Mouse (Mus musculus) fibroblast of lung, adult 2 months (primary cell): ENCODE measurements around the gene Rassf7.
A peak's percentile ranks its signal among the peaks of the same experiment; 100 is the strongest.

Experiments used
- DNase-seq: peaks from one replicate; pipeline ENCODE4 v3.0.0-alpha.2; 2011; ENCODE audit warnings: low read depth

The Rassf7 gene

DNA sequence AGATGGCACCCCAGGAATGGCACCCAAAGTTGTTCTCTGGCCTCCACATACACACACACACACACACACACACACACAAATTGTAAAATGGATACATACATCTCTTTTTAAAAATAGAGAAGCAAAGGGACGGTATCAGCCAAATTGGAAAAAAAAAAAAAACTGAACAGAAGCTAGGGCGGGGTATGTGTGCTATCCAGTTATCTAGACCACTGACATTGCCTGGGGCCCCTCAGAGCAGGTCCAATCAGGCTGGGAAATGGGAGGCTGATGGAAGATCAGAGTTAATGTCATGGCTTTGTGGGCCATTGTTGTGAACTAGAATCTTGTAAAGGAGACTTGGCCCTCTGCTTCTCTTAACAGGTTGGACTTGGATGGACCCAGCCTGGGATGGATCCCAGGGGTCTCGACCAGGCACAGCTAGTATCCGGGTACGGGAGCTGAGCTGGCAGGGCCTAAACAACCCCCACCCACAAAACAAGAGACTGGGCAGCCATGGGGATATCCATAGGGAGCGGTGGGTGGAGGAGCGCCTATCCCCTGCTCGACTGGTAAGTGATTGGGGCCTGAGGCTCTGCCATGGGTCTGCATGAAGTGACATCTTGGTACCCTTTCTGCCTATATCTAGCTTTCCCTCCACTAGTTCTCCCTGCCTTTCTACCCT lies 18.9 kb upstream of the Rassf7 start:
- DNase-seq, result no peak

DNA sequence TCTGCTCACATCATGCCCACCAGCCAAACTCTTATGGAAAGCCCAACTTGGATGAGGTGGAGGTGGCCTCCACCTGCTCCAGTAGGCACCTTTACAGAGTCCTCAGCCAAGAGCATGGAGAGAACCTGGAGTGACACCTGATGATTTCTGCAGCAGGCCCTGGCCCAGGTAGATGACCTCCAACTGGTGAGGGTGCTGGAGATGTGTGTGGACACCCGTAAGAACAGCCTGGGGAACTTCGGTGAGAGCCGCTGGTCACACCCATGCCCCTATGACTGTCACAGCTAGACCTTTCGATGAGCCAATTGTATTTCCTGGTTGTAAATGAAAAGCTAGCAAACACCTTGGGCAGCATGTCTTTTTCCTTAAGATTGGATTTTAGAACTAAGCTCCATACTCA lies 17.5 kb upstream of the Rassf7 start:
- no peak for DNase-seq

DNA sequence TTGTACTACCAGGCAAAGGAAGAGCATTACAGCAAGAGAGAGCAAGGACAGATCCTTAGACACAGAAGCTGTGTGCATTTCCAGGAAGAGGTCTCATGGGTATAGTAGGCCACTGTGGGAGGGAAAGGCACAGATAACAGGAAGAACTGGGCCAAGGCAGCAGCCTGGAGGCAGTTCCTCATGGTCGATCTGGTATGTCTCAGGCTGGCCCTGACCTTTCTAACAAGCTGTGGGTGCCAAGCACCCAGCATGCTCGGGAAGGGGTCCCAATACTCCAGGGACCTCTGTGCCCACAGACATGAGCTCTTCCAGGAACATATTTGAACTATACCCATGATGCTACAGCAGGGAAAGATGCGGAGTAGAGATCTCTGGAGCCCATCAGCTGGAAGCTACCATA lies 11.1 kb upstream of the Rassf7 start:
- no peak for DNase-seq

DNA sequence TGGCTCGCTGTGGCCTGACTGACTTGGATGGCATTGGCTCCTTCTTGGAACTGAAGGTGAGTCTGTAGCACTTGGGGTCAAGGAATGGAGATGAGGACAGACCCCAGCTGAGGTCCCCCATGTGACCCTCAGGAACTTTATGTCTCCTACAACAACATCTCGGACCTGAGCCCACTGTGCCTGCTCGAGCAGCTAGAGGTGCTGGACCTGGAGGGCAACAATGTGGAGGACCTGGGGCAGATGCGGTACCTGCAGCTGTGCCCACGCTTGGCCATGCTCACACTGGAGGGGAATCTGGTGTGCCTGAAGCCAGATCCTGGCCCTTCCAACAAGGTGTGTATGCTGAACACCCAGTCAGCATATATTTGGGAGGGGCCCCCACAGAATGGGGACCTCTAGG lies 10.2 kb upstream of the Rassf7 start:
- no peak for DNase-seq

DNA sequence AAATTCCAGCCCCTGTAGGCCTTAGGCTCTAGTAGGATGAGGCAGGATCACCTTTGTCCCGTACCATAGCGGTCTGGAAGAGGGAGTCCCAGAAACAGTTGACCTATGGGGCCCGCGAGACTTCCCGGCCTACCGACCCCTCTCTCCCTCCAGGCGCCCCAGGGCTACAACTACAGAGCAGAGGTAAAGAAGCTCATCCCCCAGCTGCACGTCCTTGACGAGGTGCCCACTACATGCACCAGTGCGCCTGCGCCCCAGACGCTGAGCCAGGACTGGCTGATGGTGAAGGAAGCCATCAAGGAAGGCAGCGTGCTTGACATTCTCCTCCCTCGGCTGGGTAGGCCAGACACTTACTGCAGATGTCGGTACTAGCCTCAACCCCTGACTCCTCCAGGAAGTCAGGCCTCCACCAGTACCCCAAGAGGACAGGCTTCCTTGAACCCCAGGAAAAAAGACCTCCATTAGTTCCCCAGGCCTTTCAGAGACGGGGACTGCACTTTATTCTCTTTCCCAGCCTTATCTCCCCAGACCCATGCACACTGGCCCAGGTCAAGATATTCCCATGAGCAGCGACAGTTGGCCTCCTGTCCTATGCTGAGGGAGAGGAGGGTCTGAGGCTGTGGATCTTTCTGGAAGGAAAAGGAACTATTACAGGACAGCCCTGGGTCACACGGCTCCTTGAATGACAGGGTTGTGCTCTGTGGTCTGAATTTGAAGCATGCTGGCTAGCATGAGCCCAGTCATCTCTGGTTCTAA lies 9.3 kb upstream of the Rassf7 start:
- DNase-seq, result no peak

DNA sequence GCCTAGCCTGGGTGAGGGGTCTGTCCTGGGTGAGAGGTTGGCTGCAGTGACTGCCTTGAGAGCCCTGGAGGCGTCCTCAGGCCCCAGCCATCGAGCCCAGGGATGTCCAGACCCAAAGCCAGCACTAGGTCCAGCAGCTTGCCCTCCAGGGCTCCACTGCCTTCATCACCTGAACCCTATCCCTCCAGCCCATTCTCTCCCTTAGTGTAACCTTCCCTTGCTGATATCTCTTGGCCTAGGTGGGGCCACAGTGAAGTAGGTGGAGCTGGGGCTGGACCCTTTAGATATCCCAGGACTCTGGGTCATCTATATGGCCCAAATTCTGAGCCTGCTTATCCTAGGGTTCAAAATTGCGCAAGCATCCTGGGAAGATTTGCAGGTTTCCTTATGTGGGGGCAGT lies 6.1 kb upstream of the Rassf7 start:
- no peak for DNase-seq

DNA sequence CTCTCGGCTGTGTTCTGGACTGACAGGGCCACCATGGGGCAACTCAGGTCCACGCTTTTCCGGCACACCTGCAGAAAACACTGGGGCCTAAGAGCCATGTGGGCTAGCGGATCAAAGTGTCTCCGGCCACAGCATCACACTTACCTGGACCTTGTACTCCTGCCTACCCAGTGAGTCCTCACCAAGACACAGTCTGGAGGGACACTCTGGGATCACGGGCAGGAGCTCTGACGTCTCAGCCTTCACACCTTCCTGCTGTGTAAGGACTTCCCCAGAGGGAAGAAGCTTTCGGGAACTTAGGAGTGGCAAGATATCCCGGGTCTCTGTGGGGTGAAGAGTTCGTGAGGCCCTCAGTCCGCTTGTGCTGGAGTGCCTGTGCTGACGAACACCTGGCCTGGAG lies 5.5 kb upstream of the Rassf7 start:
- DNase-seq, result no peak

DNA sequence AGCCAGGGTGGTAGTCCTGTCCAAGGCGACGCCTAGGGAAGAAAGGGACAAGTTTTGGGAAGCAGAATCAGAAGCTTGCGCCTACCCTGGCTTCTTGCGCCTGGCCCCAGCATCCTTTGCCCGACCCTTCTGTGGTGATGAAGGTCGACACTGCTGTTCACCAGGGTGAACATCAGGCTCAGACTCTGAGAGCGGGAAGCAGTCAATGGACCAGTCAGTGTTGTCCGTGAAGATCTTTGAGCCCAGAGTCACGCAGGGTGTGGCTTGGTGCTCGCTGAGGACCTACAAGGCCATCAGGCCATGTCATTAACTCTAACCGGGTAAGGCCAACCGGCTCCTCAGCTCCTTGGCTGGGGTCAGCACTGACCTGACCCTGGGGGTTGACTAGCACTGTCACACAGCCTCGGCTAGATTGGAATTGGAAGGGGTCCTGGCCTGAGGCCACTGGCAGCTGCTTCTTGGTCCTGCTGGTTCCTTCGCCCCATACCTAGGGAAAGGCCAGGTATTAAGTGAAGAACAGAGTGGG lies 5.0 kb upstream of the Rassf7 start:
- no peak for DNase-seq

DNA sequence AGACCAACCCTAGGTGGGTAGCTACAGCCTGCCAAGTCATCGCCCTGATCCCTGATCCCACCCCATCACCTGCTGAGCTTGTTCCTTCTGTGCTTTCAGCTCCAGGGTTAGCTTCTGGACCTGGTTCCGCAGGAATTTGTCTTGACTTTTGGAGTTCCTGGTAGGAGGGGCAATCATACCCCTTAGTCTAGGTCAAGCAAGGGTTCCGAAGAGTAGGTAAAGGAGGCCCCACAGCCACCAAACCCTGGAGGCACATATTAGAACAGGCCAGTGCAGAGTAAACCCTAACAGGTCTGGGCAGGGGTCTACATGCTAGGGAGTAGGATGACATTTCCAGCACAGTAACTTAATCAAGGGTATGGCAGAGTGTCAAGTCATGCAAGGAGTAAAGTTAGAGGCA lies 2.5 kb upstream of the Rassf7 start:
- DNase-seq, result no peak

DNA sequence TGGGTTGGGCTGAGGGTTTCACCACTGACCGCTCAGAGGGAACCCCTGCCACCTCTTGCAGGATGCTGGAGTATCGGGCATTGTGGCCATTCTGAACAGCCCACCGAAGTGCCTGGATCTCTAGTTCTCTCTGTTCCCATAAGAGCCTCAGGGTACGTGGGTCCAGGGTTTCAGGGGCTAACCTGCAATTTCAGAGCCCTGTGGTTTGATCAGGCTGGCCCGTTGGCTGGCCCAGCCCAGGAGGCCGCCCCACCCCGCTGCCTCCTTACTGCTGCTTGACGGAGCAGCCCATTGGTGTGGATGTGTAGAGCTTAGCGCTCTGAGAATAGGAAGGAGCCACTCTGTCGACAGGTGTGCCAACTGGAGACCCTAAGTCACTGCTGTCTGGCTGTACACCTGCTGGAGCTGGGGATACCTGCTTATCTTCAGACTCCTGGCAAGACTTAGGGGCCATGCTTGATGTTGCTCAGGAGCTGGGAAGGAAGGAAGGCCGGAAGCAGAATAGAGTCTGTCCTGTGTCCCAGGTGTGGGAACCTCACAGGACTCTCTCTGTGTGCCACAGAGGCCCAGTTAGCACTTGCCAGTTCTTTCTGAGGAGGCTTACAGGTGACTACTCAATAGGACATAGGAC lies 1.9 kb upstream of the Rassf7 start, which contains the start of gene Lmntd2:
Gene Lmntd2, minus strand, starts transcription at position 476 of the 631 bp plus-strand sequence.
- DNase-seq, result no peak

DNA sequence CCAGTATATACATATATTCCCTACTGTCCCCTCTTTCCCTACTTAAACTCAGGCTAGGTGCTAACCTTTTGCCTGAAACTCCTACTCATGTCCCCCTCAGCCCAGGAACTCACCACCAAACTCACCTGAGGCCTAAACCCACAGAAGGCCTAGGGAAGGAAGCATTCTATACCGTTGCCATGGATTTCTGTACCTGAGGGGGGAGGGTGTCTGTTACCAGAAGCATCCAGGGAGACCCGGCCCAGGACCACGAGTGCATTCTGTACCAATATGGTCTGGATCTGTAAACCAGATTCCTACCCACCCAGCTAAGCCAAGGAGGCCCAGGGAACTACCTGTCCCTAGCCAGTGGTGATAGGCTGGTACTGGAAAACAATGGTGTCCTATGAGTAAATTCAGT lies 1.4 kb upstream of the Rassf7 start:
- no peak for DNase-seq

DNA sequence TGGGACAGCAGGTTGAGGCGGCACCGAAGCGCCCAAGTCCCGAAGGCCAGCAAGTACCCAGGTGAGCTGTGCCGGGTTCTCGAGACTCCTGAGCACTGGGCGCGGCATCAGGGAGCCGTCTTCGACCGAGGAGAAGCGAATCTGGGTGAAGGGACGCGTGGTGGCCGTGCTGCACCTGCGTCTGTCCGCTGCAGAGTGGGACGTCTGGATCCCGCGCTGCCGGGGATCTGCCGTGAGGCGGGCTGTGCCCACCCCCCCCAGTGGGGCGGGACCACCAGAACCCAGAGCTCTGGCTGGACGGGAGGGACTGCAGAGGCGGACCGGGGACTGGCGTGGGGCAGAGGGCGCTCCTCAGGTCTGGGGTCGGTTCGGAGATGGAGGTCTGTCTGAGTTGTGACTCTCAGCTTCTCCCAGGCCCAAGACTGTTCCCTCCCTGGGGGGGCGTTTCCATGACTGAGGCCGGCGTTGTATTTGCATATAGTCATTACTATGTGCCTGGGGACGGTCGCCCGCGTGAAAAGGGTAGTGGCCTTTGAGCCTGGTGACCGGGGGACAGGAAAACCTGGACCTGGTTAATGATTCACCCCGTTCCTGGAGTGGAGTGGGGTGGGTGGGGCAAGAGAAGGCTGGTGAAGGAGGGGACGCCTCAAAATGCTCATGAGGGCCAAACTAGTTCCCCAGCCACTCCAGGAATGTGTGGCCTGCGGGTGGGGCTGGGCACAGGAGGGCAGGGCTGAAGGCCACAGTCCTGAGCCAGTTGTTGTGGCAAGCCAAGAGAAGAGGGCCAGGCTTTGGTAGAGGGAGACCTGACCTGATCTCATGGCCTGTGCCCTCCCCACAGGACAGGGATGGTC lies 447 bp downstream of the Rassf7 start:
- DNase-seq, result no peak

DNA sequence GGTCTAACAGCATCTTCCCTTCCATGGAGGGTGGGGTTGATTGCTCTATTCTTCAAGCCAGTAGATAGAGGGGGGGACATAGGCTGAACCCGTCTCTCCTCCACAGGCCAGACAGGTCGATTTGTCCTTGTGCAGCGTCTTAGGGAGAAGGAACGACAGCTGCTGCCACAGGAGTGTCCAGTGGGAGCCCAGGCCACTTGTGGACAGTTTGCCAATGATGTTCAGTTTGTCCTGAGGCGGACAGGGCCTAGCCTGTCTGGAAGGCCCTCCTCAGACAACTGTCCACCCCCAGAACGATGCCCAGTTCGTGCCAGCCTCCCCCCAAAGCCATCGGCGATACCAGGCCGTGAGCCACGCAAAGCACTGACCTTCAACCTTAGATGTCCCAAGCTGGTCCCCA lies 1.2 kb downstream of the Rassf7 start:
- no peak for DNase-seq

DNA sequence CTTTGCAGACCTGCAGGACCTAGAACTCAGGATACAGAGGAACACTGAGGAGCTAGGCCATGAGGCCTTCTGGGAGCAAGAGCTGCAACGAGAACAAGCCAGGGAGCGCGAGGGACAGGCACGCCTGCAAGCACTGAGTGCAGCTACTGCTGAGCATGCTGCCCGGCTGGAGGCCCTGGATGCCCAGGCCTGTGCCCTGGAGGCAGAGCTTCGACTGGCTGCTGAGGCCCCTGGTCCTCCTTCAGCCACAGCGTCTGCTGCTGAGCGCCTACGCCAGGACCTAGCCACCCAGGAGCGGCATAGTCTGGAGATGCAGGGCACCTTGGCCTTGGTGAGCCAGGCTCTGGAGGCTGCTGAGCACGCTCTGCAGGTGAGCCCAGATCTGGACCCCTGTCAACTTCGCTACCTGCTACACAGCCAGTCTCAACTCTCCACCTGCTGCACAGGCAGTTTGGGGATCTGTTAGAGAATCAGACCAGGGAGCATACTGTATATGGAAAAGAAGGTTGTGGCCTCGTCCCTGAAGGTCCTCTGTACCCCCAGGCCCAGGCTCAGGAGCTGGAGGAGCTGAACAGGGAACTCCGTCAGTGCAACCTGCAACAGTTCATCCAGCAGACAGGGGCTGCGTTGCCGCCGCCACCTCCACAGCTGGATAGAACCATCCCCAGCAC lies 1.8 kb downstream of the Rassf7 start:
- no peak for DNase-seq

DNA sequence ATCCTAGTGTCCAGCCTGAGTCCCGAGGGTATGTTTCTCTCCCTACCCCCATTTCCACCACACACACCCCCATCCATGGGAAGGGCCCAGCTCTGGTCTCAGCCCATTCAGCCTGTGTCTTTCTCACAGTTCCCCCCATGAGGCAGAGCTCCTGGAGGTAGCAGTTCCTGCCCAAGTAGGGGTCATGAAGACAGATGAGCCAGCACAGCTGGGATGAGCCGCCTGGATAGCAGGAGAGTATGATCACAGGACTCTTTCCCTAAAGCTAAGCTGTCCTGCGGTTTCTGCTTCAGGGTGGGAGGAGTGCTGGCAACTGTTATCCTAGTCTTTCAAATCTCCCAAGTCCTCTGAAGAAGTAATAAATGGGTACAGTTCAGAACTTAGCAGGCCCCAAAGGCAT lies 2.5 kb downstream of the Rassf7 start:
- DNase-seq, result no peak

DNA sequence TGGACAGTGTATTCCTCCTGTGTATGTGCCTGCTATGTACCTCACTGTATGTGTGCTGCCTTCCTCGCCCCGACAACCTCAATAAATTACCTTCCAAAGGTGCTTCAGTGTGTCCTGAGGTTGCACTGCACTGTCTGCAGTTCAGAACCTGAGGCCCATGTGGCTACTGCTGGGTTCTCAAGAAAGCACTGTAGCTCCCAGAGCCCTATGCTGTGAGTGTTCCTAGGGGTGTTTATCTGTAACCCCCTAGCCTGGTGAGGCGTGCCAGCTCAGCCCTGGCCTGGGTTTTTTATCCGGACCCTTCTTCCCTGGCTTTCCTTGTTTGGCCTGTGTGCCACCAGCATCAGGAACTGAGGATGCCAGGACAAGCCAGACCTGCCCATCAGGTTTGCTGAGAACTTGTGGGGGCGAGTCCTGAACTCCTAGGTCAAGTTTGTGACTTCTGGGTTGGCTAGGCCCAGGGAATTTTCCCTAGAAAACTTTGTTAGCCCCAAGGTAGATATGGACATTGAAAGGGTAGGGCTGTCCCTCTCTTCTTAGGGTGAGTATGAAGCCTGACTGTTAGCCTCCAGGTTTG lies 3.0 kb downstream of the Rassf7 start:
- DNase-seq, result no peak

DNA sequence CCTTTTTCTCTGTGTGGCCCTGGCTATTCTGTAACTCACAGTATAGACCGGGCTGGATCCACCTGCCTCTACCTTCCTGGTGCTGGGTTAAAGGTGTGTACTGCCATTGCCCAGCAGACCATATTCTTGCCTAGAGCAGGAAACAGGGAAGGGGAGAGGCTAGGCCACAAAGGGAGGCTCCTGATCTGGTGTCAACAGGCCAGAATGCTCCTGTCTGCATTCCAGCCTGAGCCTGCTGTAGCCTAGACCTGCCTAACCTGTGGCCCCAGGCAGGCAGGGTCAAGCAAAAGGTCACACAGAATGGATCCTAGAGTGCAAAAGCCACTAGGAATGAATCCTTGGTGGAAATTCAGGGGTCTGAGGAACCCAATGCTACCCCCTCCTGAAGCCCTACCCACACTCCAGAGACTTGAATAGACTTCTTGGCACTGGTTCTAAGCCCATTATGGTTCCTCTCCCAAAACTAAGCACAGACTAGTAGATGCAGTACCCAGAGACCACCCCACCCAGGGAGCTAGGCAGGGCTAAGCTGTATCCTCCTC lies 4.0 kb downstream of the Rassf7 start:
- no peak for DNase-seq

DNA sequence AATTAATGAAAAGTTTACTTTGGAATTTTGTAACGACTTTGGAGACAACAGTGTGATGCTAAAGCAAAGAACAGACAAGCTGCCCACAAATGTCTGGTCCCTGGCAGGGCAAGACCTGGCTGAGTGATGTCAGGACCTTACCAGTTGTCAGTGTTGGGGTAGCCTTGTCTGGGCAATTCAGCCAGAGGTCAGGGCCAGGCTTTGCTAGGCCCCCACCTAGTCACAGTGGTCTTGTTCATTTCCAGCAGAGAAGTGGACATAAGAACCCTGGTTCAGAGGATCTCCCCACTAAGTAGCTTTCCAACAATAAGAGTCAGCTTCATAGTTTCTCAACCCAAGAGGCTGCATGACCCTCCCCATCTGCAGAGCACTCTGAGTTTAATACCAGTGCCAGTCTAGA lies 4.7 kb downstream of the Rassf7 start:
- no peak for DNase-seq

DNA sequence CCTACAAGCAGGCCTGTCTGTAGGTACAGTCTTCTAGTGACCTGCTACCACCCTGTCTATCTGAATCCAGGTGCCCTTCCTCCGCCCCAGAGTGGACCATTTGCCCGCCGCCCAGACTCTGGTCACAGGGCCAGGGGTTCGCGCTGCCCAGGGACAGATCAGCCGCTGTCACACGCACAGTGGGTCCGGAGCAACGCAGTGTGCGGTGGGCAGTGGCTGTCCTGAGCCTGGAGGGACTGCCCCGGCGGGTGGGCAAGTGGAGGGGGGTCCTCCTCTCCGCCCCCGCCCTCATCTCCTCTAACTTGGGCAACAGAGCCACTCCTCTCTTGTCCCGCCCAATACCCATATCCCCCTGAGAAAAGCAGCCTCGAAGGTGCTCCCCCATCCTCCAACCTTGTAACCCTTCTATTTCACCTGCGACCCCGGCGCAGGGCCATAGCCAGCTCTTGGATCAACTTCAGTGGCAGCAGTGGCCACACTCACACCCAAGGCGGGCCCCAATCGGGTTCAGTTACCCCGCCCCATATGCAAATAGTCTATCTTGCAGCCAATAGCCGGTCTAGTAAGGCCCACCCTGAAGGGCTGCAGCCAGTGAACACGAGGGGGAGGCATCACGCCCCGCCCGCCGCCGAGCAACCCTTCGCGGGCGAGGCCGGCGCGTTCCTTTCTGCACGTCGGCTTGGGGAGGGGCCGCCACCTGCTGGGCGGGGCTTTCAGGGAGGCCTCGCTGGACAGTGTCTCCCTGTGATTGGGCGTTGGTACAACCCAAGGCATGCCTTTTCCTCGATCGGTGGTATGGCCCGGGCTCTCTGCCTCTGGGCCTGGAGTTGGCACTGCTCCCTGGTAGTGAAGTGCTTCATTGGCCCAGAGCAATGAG lies 5.8 kb downstream of the Rassf7 start:
- DNase-seq, result peak; percentile 94

DNA sequence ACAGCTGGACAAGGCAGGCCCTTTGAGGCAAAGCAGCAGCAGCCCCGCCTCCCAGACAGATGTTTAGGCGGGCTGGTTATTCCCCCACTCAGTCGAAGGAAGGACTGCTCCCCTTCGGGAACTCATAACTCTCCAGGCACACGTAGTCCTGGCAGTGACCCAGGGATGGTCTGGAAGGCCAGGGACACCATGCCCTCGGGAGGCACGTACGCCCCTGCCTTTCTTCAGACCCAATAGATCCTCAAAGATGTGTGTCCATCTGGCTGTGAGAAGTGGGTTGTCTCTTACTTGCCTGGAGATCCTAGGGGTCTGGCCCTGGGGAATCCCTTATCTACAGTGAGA lies 6.4 kb downstream of the Rassf7 start:
- DNase-seq, result no peak
